Mouse (Mus musculus) ovary, adult 2 months (tissue): ENCODE results near the gene Rpl41. TPM values are rescaled to one million over a fixed set of nuclear protein-coding genes. Genes with fewer than 3 reads are reported as not detected.

Source experiments
- polyA plus RNA-seq: library from polyadenylated mRNA; depleted of rRNA; stranded (reverse); fragments of >200 nt; gene quantifications from 2 replicates; pipeline ENCODE4 v1.2.3, GENCODE M21; 2012; rRNA removed

Rpl41 gene
- 2,417 and 2,489 TPM in 2 replicates for polyA plus RNA-seq

GRCm38 (mm10) chr10:128548947-128549681 lies at the start of gene Rpl41:
Gene Rpl41, minus strand, starts transcription at chr10:128549305.

DNA sequence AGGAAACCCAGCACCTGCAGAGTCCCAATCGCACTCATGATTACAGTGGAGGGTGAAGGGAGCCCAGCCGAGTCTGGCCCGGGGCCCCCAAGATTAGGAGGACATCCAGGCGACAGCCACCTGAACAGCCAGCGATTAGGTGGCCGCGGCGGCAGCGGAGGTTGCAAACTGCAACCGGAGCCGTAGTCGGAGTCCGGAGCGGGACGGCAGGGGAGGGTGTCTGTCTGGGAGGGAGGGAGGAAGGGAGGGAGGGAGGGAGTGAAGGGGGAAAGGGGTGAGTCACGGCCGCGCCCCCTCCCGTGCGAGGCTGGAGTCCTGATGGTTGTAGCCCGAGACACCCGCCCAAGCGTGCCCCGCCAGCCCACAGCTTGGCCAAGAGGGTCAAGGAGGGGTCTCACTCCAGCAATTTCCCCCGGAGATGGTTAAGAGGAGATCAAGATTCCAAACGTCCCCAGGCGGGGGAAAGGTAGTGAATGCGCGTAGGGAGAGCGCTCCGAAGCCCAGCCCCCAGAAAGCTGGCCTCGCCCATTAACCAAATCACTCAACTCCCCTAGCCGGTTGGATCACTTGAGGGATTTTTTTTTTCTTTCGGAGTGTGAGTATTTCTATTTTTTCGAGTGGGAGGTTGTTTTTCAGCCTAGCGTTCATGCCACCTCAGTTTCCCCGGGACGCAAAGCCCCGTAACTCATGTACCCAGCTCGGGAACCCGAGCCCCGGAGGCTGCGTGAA lies 40.5 kb upstream of the Rpl41 start, which contains the start of gene Erbb3:
Gene Erbb3, minus strand, starts transcription at position 189 of the 729 bp plus-strand sequence.

DNA sequence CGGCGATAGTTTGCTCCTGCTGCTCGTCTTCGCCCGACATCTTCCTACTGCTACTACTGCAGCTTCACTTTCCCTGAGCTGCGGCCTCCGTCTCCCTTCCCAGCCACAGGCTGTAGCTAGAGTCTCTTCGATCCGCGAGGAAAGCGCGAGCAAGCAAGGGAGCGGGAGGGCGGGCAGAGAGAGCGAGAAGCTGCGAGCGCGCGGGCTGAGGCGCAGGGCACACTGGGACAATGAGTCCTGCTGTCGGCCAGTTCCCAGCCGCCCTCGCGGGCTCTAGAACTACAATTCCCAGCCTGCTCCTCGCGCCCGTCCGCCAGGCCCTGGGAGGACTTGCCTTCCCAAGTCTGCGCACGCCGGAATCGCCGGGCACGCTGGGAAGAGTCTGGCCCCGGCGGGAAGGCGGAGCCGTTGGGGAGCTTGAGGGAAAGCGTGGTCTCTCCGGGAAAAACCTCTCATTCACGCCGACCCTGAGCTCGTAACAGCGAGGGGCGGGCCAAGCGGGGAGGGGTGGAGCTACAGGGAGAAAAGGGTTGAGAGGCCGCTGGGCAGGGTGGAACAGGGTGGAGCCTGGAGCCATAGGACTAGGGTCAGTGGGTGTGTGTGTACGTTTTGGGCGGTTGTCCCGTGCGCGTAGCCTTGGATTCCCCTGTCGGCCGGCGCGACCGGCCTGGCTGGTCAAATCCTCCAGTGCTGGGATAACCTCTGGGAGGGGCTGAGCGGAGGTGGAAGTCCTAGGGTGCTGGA lies 16.9 kb upstream of the Rpl41 start, which contains the start of gene Pa2g4:
Gene Pa2g4, minus strand, starts transcription at position 200 of the 744 bp plus-strand sequence.

DNA sequence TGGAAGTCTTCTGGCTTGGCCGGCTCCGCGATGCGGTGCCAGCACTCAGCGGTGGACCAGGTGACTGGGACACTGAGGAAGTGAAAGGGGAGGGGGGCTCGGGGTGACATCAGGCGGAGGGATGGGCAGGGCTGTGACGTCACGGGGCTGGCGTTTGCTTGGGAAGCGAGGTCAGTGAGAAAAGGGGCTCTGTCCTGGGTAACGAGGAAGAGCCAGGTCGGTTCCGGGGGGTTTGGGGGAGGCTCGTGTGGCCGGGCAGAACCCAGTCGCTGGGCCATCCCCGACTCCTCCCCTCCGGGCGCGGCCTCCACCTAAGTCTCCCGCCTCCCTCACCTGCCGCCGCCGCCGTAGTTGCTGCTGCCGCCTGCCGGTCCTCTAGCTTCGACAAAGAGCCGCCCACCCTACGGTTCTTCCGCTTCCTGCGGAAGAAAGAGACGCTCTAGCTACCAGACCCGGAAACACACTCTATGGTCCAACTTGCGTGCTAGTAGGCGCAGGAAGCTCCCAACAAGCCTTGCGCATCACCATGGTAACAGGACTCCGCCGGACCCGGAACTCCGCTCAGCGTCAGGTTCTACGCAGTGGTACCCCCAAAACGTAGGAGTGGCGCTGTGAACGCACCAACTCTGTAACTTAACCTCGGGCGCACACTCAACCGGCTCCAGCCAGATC lies 1.6 kb downstream of the Rpl41 start, which contains the start of gene Zc3h10:
Gene Zc3h10, minus strand, starts transcription at position 414 of the 672 bp plus-strand sequence.

GRCm38 (mm10) chr10:128525671-128526308 lies 23.3 kb downstream of the Rpl41 start, which contains the start of gene Esyt1:
Gene Esyt1, minus strand, starts transcription at chr10:128525871.

GRCm38 (mm10) chr10:128498590-128498989 lies 50.5 kb downstream of the Rpl41 start, which contains the start of gene Myl6b:
Gene Myl6b, minus strand, starts transcription at chr10:128498685.

Other genes starting within 250 kb of the Rpl41 start
- gene Pan2, start 246.0 kb downstream of the Rpl41 start, polyA plus RNA-seq: 24.5 and 31.2 TPM in 2 replicates
- 72.8 and 101 TPM in 2 replicates for gene Cnpy2, start 226.8 kb downstream of the Rpl41 start, polyA plus RNA-seq
- gene Cs, start 211.6 kb downstream of the Rpl41 start, polyA plus RNA-seq: 177 and 181 TPM in 2 replicates
- 138 and 189 TPM in 2 replicates for gene Coq10a, start 180.3 kb downstream of the Rpl41 start, polyA plus RNA-seq
- gene Ankrd52, start 172.2 kb downstream of the Rpl41 start, polyA plus RNA-seq: 54.4 and 59.6 TPM in 2 replicates
- 0.21 and 0.40 TPM in 2 replicates for gene Slc39a5, start 148.1 kb downstream of the Rpl41 start, polyA plus RNA-seq
- gene Nabp2, start 137.8 kb downstream of the Rpl41 start, polyA plus RNA-seq: 19.7 and 26.6 TPM in 2 replicates
- gene Rnf41, start 137.6 kb downstream of the Rpl41 start, polyA plus RNA-seq: 50.0 and 57.7 TPM in 2 replicates
- 130 and 148 TPM in 2 replicates for gene Smarcc2, start 90.1 kb downstream of the Rpl41 start, polyA plus RNA-seq
- 1,000 and 1,018 TPM in 2 replicates for gene Myl6, start 55.2 kb downstream of the Rpl41 start, polyA plus RNA-seq
- 4.9 and 5.2 TPM in 2 replicates for gene Myl6b, start 50.6 kb downstream of the Rpl41 start, polyA plus RNA-seq
- gene Esyt1, start 23.4 kb downstream of the Rpl41 start, polyA plus RNA-seq: 72.6 and 73.1 TPM in 2 replicates
- 18.0 and 21.1 TPM in 2 replicates for gene Zc3h10, start 1.5 kb downstream of the Rpl41 start, polyA plus RNA-seq
- 14.1 and 17.1 TPM in 2 replicates for gene Pa2g4, start 16.7 kb upstream of the Rpl41 start, polyA plus RNA-seq
- gene Erbb3, start 40.3 kb upstream of the Rpl41 start, polyA plus RNA-seq: 6.8 and 6.9 TPM in 2 replicates
- 1,277 and 1,434 TPM in 2 replicates for gene Rps26, start 77.4 kb upstream of the Rpl41 start, polyA plus RNA-seq
- gene Ikzf4, start 96.7 kb upstream of the Rpl41 start, polyA plus RNA-seq: 2.2 and 3.8 TPM in 2 replicates
- gene Suox, start 124.8 kb upstream of the Rpl41 start, polyA plus RNA-seq: 6.7 and 11.9 TPM in 2 replicates
- gene Rab5b, start 147.0 kb upstream of the Rpl41 start, polyA plus RNA-seq: 68.7 and 73.1 TPM in 2 replicates
- gene Pmel, start 154.9 kb upstream of the Rpl41 start, polyA plus RNA-seq: 1.5 and 1.9 TPM in 2 replicates
- 17.5 and 21.4 TPM in 2 replicates for gene Cdk2, start 155.7 kb upstream of the Rpl41 start, polyA plus RNA-seq
- gene Dgka, start 195.6 kb upstream of the Rpl41 start, polyA plus RNA-seq: 14.3 and 18.2 TPM in 2 replicates
- 20.8 and 23.0 TPM in 2 replicates for gene Pym1, start 198.6 kb upstream of the Rpl41 start, polyA plus RNA-seq
- 10.0 and 11.3 TPM in 2 replicates for gene Mmp19, start 241.6 kb upstream of the Rpl41 start, polyA plus RNA-seq